Mouse (Mus musculus) hindbrain, postnatal 0 days (tissue): ENCODE data around the gene Fubp3. TPM values are rescaled to one million over a fixed set of nuclear protein-coding genes. Genes with fewer than 3 reads are reported as not detected.
A peak's percentile ranks its signal among the peaks of the same experiment; 100 is the strongest.

Experiments
- ATAC-seq: fragments of 200-750 bp; cut with Nextera tagmentation; 2 replicates; pipeline ENCODE4 v1.8.0; 2017; ENCODE audit warnings: mild to moderate bottlenecking, moderate TSS enrichment, moderate library complexity
- DNase-seq: peaks from one replicate; pipeline ENCODE4 v3.0.0-alpha.2; 2015; ENCODE audit warnings: low spot score
- H3K27ac ChIP-seq: fragments of 300-500 bp; sonication (generic); 2 replicates; pipeline ENCODE4 v1.5.1; 2014; ENCODE audit warnings: mild to moderate bottlenecking
- H3K27me3 ChIP-seq: fragments of 300-500 bp; sonication (generic); 2 replicates; pipeline ENCODE4 v1.6.1; 2014; ENCODE audit warnings: low read length, mixed read lengths; ENCODE audit not compliant: insufficient read depth
- H3K36me3 ChIP-seq: fragments of 300-500 bp; sonication (generic); 2 replicates; pipeline ENCODE4 v1.6.1; 2014; ENCODE audit warnings: low read length, mixed read lengths; ENCODE audit not compliant: insufficient read depth
- H3K4me1 ChIP-seq: fragments of 300-500 bp; sonication (generic); 2 replicates; pipeline ENCODE4 v1.6.1; 2014; ENCODE audit warnings: antibody characterized with exemption, low read length, mixed read lengths; ENCODE audit not compliant: insufficient read depth
- H3K4me2 ChIP-seq: fragments of 300-500 bp; sonication (generic); 2 replicates; pipeline ENCODE4 v1.6.1; 2014; ENCODE audit warnings: low read depth, mild to moderate bottlenecking, low read length, moderate library complexity, mixed read lengths
- H3K4me3 ChIP-seq: fragments of 300-500 bp; sonication (generic); 2 replicates; pipeline ENCODE4 v1.5.1; 2014; ENCODE audit warnings: low read length
- H3K9ac ChIP-seq: fragments of 300-500 bp; sonication (generic); replicated peaks from 2 replicates; pipeline ENCODE4 v1.6.1; 2014; ENCODE audit warnings: mild to moderate bottlenecking, low read length, moderate library complexity, mixed read lengths
- H3K9me3 ChIP-seq: fragments of 300-500 bp; sonication (generic); 2 replicates; pipeline ENCODE4 v1.6.1; 2016; ENCODE audit warnings: low read length, mixed read lengths
- CTCF ChIP-seq: IDR thresholded peaks from 2 replicates; pipeline ENCODE4 v1.5.1; 2016; ENCODE audit warnings: antibody characterized with exemption, control low read depth, low read depth
- WGBS: fragments of 180-500 bp; shearing (Covaris S2); extraction: QIAGEN DNeasy Blood & Tissue Kit; methylation state at CpG from one replicate; pipeline ENCODE4 v1.1.7; 2014; 5-methylcytosine and 5-hydroxymethylcytosine counted together
- polyA plus RNA-seq: library from polyadenylated mRNA; unstranded; fragments of >200 nt; fragmentation: Nextera tagmentation; extraction: Ambion mirVana; gene quantifications from 2 replicates; pipeline ENCODE4 v1.2.1, GENCODE M21; 2015
- total RNA-seq: library from RNA; depleted of rRNA; stranded (reverse); fragments of >200 nt; gene quantifications from 2 replicates; pipeline ENCODE4 v1.2.3, GENCODE M21; 2014

Gene Fubp3
- total and polyA plus RNA-seq, 2 experiments from 2014 or later, result 29.0 to 45.8 TPM

DNA sequence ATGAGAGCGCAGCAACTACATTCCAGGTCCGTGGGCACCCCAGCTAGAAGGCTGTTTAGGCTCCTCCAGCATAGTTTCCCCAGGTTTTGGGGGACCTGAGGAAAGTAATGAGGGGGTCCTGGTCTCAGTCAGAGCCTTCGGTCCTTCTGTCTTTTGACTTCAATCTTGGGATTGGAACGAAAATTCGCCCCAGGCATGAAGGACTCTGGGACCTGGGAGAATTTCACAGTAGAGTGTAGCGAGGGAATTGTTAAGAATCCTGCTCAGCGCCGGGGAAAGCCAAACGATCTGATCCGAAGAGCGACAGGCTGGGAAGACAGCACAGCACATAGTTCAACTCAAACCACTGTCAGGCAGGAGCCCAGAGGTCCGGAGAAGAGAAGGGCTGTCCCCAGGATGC lies 64.9 kb downstream of the Fubp3 start:
- 1% methylated on average over 12 of the region's 12 CpGs for WGBS
- no peak overlapping the region for H3K9ac ChIP-seq
- peaks cover 9% of the 10 kb centered on the region for H3K4me1 ChIP-seq
- H3K27ac ChIP-seq, result no peak overlapping the region
- no peaks in the 10 kb centered on the region for H3K36me3 ChIP-seq
- H3K9me3 ChIP-seq, result no peaks in the 10 kb centered on the region
- peaks cover 79% of the 10 kb centered on the region for H3K27me3 ChIP-seq
- DNase-seq (no peak), ATAC-seq (no peak)
- H3K4me2 ChIP-seq, result 0 out of 2 replicates have a peak overlapping the region, but pooled peaks have one; percentile 16
- H3K4me3 ChIP-seq, result peak overlapping the region; percentile 16; the same call in 1 of the 2 replicates
- TF ChIP-seq CTCF, result no peak

DNA sequence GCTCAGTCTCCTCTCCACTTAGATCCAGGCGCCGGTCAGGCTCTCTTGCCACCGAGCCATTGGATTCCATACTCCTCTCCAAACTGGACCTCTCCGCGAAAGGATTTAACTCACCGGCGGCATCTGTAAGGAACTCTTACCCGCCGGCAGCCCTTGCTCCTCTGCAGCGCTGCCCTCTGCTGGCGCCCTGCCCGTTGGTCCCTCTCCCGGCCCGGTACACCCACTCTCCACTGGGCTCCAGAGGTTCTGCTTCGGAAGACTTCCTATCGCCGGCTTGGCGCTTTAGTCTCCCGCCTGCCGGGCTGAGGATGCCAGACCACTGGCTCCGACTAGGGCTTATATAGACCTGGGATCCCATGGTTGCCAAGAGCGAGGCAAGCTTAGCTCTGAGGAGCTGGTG lies 65.4 kb downstream of the Fubp3 start:
- ATAC-seq, result no peak
- peaks cover 79% of the 10 kb centered on the region for H3K27me3 ChIP-seq
- no peaks in the 10 kb centered on the region for H3K36me3 ChIP-seq
- peak; percentile 46 for DNase-seq
- H3K9ac ChIP-seq, result no peak overlapping the region
- 0 out of 2 replicates have a peak overlapping the region, but pooled peaks have one; percentile 16 for H3K4me2 ChIP-seq
- peaks cover 9% of the 10 kb centered on the region for H3K4me1 ChIP-seq
- H3K27ac ChIP-seq, result no peak overlapping the region
- H3K4me3 ChIP-seq, result 0 out of 2 replicates have a peak overlapping the region, but pooled peaks have one; percentile 15
- 0% methylated on average over 22 of the region's 22 CpGs for WGBS
- H3K9me3 ChIP-seq, result no peaks in the 10 kb centered on the region
- TF ChIP-seq CTCF, result peak; percentile 50

GRCm38 (mm10) chr2:31638581-31639465 lies 66.4 kb downstream of the Fubp3 start:
- Histone ChIP-seq H3K4me1 (peaks cover 9% of the 10 kb centered on the region), H3K4me2 (no peak overlapping the region), H3K4me3 (no peak overlapping the region), H3K27me3 (peaks cover 79% of the 10 kb centered on the region), H3K27ac (no peak overlapping the region), H3K36me3 (no peaks in the 10 kb centered on the region), H3K9me3 (no peaks in the 10 kb centered on the region), H3K9ac (no peak overlapping the region)
- ATAC-seq (no peak), DNase-seq (no peak)
- 3% methylated on average over 28 of the region's 34 CpGs for WGBS
- TF ChIP-seq CTCF, result no peak

DNA sequence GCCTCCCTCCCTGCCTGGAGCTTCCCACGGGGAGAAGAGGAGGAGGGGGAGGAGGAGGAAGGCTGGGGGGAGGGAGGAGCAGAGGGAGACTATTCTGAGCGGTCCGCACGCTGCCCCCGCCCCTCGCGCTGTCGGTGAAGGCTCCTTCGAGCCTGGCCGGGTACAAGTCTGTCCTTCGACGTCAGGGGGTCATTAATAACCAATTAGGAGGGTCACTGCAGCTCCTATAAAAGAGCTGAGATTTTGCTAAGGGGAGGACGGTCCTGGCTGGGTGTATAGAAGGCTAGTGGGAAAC lies 67.0 kb downstream of the Fubp3 start:
- H3K9ac ChIP-seq, result no peak overlapping the region
- peaks cover 79% of the 10 kb centered on the region for H3K27me3 ChIP-seq
- H3K4me2 ChIP-seq, result no peak overlapping the region
- DNase-seq (no peak), ATAC-seq (0 out of 2 replicates have a peak, but pooled peaks have one; percentile 36)
- H3K27ac ChIP-seq, result no peak overlapping the region
- 0% methylated on average over 11 of the region's 13 CpGs for WGBS
- H3K4me1 ChIP-seq, result peaks cover 9% of the 10 kb centered on the region
- TF ChIP-seq CTCF, result no peak
- H3K4me3 ChIP-seq, result no peak overlapping the region
- H3K9me3 ChIP-seq, result no peaks in the 10 kb centered on the region
- H3K36me3 ChIP-seq, result no peaks in the 10 kb centered on the region

DNA sequence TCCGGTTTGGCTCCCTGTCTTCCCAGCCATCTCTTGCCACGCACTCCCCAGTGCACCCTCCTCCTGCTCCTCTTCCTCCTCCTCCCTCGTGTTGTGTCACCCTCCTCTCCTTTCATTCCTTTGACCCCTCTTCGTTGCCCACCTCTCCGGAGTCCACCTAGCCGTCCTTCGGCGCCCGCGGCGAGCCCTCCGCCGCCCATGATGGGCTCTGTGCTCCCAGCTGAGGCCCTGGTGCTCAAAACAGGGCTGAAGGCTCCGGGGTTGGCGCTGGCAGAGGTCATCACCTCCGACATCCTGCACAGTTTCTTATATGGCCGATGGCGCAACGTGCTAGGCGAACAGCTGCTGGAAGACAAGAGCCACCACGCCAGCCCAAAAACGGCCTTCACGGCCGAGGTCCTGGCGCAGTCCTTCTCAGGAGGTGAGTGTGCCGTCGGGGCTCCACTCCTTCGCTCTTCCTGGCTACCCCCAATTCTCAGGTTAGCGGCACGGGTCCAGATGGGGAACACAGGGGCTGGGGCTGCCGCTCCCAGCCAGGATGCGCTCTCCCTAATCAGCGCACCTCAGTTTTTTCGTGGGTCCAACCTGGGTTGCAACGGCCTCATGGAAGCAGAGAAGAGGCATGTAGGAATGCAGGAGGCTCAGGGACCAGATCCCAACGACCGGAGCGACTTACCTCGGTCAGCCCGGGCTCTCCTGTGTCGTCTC lies 67.6 kb downstream of the Fubp3 start, which contains the start of gene Prdm12:
TSS of gene Prdm12 (plus strand) at position 137 of the 708 bp plus-strand sequence.
- H3K27ac ChIP-seq, result no peak within 1 kb of the TSS
- 1% methylated on average over 41 of the region's 41 CpGs for WGBS
- DNase-seq, result no peak

DNA sequence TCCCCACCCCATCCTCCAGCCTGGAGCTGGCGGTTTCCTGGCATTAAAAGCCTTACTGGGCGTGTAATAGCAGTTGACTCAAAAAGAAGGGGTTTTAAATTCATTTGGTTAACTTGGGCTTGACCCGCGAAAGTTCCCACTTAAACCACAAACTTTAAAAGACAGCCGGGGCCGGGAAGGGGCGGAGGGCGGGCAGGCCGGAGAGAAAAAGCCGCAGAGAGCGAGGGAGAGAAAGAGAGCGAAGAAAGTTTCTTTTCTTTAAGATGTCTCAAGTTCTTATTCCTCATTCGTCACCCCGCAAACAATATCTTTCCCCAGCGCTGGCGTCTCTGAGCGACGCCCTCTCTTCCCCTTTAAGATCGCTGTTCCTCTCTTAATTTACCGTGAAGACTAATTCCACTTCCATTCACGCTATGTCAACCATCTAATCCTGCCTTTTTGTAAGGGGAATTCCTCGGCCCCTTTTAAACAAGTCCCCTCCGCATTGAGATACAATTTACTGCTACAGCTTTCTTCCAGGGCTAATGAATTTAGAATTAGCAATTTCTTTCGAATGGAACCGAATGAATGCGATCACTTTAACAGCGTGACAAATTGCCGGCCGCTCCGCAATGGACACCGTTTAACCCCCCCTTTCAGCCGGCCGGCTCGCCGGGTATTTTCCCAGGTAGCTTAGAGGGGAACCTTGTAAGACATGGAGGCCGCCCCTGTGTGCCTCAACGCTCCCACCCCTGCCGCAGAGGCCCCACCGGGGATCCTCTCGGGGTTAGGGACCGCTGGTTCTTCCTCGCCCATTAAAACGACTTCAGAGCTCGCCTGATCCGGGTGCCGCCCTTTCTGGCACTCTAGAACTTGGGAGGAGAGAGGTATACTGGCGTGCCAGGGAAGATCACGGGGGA lies 68.4 kb downstream of the Fubp3 start:
- TF ChIP-seq CTCF, result no peak
- peak overlapping the region; percentile 14; the same call in 1 of the 2 replicates for H3K4me3 ChIP-seq
- H3K9ac ChIP-seq, result no peak overlapping the region
- H3K9me3 ChIP-seq, result no peaks in the 10 kb centered on the region
- DNase-seq (peak; percentile 23), ATAC-seq (no peak)
- H3K27ac ChIP-seq, result no peak overlapping the region
- H3K36me3 ChIP-seq, result no peaks in the 10 kb centered on the region
- WGBS, result under 1% methylated on average over 48 of the region's 48 CpGs
- H3K27me3 ChIP-seq, result peaks cover 79% of the 10 kb centered on the region
- peak overlapping the region; percentile 44 for H3K4me2 ChIP-seq
- peaks cover 9% of the 10 kb centered on the region for H3K4me1 ChIP-seq

More for the DNA sequence above, 67.6 kb downstream of the Fubp3 start, which contains the start of gene Prdm12:
- peaks cover 9% of the 10 kb centered on the region for H3K4me1 ChIP-seq
- H3K36me3 ChIP-seq, result no peaks in the 10 kb centered on the region
- no peak for ATAC-seq
- H3K9ac ChIP-seq, result no peak within 1 kb of the TSS
- no peak within 1 kb of the TSS for H3K4me3 ChIP-seq
- peaks cover 80% of the 10 kb centered on the region for H3K27me3 ChIP-seq
- TF ChIP-seq CTCF, result no peak
- no peaks in the 10 kb centered on the region for H3K9me3 ChIP-seq
- H3K4me2 ChIP-seq, result peak within 1 kb of the TSS; percentile 44
